Mouse (Mus musculus) 3134 (cell line): ENCODE measurements at regions not wholly inside any gene's neighbourhood (a gene's known extent, or its start where the extent isn't known, plus 50 kb on each side); places are given as distances from the start of the nearest gene placed in this dataset.

Source experiments
- DNase-seq: peaks from one replicate; pipeline ENCODE4 v3.0.0-alpha.2; 2011; ENCODE audit warnings: low spot score; ENCODE audit not compliant: insufficient read length; ENCODE audit errors: extremely low read depth

DNA sequence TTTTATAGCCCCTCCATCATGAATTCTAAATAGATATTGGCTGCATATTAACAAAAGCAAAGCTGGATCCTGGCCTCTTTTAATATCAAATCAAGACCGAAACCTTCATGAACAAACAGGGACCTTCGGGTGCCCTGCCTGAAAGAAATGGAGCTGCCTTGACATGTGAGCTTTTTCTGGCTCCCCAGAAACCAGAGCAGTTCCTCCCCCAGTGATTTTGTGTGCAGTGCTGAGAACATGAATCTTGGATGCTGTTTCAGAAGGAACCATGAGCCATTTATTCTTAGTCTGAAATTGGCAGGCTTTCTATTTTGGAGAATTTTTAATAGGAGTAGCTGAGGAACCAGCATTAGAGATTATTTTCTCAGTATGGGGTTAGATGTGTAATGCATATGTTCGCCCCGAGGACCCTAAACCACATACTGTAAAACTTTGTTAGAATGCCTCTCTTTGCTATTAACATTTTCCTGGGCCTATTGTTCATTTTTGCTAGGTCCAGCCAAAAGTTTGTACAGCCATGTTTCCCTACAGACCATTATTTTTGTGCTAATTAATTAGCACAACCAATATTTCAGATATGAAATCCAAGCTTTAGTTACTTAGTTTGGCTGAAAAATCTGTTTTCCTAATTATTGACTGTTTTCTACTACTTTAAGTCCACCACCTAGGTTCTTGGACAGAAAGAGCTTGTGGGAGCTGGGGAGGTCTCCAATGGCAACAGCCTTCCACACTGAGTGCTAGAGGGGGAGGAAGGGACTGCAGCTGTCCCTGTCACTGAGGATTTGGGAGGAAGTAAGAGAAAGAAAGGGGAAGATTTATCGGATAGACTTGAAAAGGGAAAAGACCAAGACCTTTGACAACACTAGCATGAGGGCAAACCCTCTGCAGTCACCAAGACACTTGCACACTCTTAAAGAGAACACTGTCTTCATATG, 613.0 kb downstream of the Nfib start:
- DNase-seq, result no peak

DNA sequence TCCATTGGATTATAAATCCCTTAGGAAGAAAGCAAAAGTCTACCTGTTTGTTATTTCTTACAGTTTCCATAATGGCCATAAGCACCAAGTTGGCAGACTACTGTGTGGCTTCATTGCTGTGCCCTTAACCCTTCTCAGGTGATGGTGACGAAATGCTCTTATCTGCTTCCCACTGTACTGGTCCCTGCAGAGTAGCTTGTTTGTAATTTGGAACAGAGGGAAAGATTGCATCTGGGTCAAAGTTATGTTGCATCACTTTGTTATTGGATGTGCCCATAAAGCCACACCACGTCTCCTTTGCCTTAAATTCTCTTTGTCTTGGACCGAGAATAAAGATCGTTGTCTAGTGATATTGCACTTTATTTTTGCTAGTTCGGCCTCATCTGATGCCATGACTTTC, 615.9 kb downstream of the Nfib start:
- DNase-seq, result no peak

GRCm38 (mm10) chr4:82083519-82083918, 622.0 kb downstream of the Nfib start:
- DNase-seq, result no peak

DNA sequence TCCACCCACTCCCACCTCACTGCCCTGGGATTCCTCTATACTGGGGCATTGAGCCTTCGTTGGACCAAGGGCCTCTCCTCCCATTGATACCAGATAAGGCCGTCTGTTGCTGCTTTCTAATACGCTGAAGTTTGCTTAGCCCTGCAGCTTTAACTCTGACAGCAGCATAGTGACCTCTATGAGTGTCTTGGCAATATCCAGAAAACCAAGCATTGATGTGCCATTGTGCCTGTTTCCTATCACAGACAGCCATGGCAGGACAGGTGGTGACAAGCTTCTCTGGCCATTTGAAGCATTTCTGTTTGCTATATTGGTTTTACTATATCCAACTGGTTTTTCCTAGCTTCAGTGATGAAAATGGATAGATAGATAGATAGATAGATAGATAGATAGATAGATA, 625.4 kb upstream of the Mpdz start:
- DNase-seq, result no peak

GRCm38 (mm10) chr4:82065641-82066358, 623.2 kb upstream of the Mpdz start:
- peak; percentile 59 for DNase-seq

DNA sequence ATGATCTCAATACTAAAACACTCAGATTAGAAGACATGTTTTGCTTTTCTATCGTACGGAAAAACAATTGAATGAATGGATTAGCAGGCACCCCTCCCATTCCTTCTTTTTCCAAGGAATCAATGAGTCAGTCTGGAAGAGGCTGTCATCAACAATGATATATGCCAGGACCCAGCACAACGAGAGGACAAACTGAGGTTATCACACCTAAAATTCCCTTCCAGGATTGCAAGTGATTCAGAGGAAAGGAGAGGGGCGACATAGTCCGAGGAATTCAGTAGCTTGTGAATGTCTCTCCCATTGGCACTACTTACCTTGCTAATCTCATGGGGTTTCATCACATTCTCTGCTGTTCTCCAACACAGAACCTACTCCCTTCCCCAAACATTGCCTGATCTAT, 620.1 kb upstream of the Mpdz start:
- DNase-seq, result no peak

DNA sequence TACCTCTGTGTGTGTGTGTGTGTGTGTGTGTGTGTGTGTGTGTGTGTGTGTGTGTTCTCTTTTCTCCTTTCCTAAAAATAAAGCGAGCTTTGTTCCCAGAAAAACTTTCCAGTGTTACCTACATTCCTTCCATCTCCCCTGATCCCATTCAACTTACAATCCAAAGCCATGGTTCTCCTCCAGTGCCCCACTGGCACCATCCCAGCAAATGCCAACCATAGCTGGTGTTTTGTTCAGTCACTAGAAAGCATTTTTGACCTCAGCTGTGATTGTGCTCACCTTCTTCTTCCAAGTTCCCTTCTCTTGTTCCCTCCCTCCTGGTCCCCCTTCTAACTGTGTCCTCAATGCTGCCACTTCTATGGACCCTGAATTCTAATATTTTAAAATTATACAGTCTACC, 614.1 kb upstream of the Mpdz start:
- DNase-seq, result no peak

DNA sequence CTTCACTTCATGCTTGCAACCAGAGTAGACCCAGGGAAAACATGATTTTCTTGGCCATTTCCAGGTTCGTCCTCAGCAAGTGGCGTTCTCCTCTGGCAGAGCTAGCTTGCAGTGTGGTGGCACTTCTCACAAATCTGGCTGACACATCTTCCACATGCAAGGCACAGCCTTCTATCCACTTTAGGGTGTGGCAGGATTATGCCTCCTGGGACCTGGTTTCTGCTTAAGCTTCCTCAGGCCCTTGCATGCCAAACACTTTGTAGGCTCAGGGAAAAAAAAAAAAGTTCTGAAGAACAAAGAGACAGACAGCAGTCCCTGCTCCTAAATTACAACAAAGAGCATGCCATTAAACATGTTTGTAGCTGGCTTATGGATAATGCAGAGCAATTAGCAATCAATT, 605.6 kb upstream of the Mpdz start:
- DNase-seq, result no peak

- no peak for DNase-seq
Measured at GRCm38 (mm10) chr4:82037473-82037872, 594.9 kb upstream of the Mpdz start.

DNA sequence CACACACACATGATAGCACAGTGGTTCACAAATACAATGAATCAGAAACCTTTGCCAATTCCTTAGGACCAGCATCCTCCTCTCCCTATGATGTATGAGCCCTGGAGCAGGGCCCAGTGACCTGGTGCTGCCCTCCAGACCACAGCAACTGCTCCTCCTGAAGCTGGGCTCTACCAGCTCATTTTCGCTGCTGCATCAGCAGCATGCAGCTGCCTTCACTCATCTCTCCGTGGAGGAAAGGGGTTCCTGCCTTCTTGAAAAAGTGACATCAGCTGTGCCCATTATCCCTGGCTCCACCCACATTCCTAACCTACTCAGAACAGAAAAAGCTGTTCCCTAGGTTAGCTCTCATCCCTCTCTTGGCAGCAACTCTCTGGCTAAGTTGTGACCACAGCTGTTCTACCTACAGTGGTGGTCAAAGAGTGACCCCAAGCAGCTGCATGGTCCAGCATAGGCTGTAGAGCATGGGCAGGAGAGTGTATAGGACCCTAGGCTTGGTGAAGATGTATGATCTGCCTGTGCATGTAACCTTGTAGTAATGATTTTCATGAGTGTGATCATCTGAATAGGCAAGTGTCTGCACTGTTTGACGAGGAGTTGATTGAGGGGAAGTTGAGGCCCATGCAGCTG, 592.6 kb upstream of the Mpdz start:
- DNase-seq, result peak; percentile 76

- DNase-seq, result no peak
Measured at GRCm38 (mm10) chr4:82029237-82029636, 586.6 kb upstream of the Mpdz start.

GRCm38 (mm10) chr4:82027447-82027881, 584.8 kb upstream of the Mpdz start:
- DNase-seq, result no peak

DNA sequence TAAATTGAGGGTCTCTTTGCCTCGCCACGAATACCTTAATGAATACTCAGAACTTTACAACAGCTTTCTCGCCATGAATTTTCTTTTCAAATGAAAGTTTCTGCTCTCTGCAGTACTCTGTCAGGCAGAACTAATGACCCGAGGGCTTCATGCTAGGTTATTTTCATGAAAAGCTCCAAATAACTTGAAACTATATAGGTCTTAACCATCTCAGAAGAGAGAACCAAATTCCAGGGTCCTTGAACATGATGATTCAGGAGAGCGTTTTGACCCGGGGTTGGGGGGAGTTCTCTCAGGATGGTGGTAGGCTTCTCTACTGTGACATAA, 558.8 kb upstream of the Mpdz start:
- no peak for DNase-seq

- DNase-seq, result no peak
Measured at GRCm38 (mm10) chr4:82000590-82001405, 558.2 kb upstream of the Mpdz start.

GRCm38 (mm10) chr4:81999654-82000314, 557.2 kb upstream of the Mpdz start:
- DNase-seq, result peak; percentile 53

DNA sequence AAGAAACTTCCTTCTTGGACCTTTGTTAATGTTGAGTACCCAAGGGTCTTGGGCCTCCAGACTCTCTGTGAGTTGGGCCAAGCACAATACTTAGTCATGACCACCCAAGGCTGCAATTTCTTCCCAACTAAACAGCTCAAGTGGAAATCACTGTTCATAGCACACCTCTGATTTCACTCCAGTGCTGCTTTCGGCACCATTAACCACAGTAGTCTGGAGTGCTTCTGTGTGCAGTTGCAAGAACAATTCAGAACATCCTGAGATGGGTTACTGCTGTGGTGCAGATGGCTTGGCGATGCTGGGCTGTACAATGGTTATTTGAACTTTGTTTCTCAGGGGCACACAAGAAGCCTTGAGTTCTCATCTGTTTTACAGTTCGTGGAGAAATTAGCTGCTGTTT, 556.5 kb upstream of the Mpdz start:
- no peak for DNase-seq

GRCm38 (mm10) chr4:81996445-81996844, 553.8 kb upstream of the Mpdz start:
- DNase-seq, result no peak

- no peak for DNase-seq
Measured at GRCm38 (mm10) chr4:81995243-81995642, 552.6 kb upstream of the Mpdz start.

GRCm38 (mm10) chr4:81988796-81989195, 546.2 kb upstream of the Mpdz start:
- no peak for DNase-seq

GRCm38 (mm10) chr4:81986616-81987015, 544.0 kb upstream of the Mpdz start:
- DNase-seq, result no peak
